Mouse (Mus musculus): Measurements from ENCODE around the gene Adap1. TPM values are rescaled to one million over a fixed set of nuclear protein-coding genes. Genes with fewer than 3 reads are reported as not detected.

The Adap1 gene
- polyA plus RNA-seq (2017; shearing (Covaris generic)) = 1.8 TPM

DNA sequence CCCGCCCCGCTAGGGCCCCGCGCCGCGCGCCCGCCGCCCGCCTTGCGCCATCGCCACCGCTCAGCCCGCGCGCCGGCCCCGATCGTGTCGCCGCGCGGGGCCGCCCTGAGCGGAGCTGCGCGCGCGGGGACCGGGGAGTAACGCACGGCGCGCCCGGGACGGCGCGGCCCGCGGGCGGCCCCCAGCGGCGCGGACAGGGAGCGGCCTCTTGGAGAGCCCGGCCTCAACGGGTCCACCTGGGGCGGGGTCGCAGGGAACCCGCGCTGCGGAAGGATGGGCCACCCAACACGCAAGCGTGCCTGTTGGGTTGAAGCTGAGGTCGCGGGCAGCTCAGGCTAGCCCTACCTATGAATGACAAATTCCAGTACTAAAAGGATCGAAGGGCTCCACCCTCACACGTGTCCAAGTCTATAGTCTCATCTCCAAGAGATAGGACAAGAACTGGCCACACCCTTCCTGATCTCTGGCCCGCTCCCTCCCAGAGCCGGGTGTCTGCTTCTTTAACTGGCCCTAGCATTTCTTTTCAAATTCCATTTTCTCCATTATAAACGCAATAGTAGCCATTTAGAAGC, at the start of gene Adap1:
Gene Adap1 (minus strand): TSS at position 228 of the 572 bp plus-strand sequence.

DNA sequence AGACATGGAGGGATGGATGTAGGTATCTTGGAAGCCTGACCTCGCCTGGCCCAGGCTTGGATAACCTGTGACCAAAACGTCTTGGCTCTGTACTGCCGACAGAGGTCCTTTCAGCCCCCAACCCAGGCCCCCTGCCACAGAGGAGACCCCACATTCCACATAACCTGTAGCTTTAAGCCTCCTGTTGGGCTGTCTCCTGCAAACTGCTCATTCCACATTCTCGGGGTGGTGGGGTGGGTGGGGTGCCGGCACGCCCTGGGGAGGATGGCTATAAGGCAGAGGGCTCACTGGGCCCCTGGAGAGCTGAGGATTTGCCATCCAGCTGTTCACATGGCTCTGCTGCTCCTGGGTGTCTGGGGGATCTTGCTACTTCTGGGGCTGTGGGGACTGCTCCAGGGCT, 26.9 kb upstream of the Adap1 start, which contains the start of gene Cyp2w1:
Gene Cyp2w1 (plus strand): TSS at position 301 of the 400 bp plus-strand sequence.

DNA sequence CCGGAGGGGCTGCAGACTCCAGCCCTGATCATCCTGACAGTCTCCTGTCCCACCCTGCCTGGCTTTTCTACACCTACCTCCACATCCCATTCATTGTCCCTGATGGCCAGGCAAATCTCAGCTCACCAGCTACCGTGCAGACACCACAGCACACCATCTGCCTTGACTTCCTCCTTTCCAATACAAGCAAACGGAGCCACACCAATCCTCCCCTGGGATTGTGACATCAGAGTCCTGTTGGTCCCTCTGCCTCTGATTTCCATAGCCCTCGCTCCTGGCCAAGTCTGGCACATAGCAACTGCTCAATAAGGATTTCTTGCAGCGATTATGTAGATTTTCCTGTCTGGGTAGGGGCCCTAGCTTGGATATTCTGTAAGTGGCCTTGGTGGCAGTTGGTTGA, 25.7 kb upstream of the Adap1 start, which contains the start of gene Cox19:
Gene Cox19 (minus strand): TSS at position 285 of the 400 bp plus-strand sequence.

DNA sequence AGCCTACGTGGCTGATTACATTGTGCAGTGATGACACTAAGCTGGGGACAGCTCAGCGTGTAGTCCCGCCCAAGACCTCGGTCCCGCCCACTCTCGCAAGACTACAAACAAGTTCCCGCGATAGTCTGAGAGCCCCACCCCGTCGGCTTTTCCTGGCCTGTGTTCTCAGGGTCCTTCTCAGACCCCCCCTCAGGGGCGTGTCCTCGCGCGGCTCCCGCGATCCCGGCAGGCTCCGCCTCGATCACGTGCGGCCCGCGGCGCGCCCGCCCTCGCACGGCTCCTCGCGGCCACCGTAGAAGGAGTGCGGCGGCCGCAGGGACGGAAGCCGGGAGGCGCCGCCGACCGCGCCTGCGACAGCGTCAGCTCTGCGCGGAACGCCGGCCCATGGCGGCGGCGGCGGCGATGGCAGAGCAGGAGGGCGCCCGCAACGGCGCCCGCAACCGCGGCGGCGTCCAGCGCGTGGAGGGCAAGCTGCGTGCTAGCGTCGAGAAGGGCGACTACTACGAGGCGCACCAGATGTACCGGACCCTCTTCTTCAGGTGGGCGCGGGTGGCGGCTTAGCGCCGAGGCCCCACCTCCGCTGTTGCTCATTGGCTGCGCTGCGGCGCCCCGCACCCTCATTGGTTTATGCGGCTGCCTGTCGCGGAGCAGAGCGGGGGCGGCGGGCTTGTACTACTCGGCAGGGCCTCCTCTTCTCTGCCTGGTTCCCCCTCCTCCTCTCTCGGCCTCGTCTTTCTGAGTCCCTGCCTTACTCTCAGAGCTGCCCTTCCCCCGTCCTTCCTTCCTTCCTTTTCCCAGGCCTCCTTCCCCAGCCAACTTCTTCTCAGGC, 73.1 kb downstream of the Adap1 start, which contains the start of gene Get4:
Gene Get4 (plus strand): TSS at position 244 of the 829 bp plus-strand sequence.

Other genes with a start within 250 kb of the Adap1 start
- gene Prkar1b, start 175.6 kb downstream of the Adap1 start, polyA plus RNA-seq (2017; shearing (Covaris generic)) = 0.90 TPM
- 24.8 TPM for gene Dnaaf5, start 175.4 kb downstream of the Adap1 start, polyA plus RNA-seq (2017; shearing (Covaris generic))
- gene Sun1, start 125.0 kb downstream of the Adap1 start, polyA plus RNA-seq (2017; shearing (Covaris generic)) = 44.9 TPM
- gene Get4, start 73.3 kb downstream of the Adap1 start, polyA plus RNA-seq (2017; shearing (Covaris generic)) = 129 TPM
- 32.0 TPM for gene Cox19, start 25.8 kb upstream of the Adap1 start, polyA plus RNA-seq (2017; shearing (Covaris generic))
- gene Cyp2w1, start 27.0 kb upstream of the Adap1 start, polyA plus RNA-seq (2017; shearing (Covaris generic)) = not detected
- 43.4 TPM for gene Gpr146, start 52.1 kb upstream of the Adap1 start, polyA plus RNA-seq (2017; shearing (Covaris generic))
- not detected for gene C130050O18Rik, start 79.7 kb upstream of the Adap1 start, polyA plus RNA-seq (2017; shearing (Covaris generic))
- not detected for gene Gper1, start 97.5 kb upstream of the Adap1 start, polyA plus RNA-seq (2017; shearing (Covaris generic))
- gene 3110082I17Rik, start 134.9 kb upstream of the Adap1 start, polyA plus RNA-seq (2017; shearing (Covaris generic)) = 4.0 TPM
- 77.2 TPM for gene Zfand2a, start 158.9 kb upstream of the Adap1 start, polyA plus RNA-seq (2017; shearing (Covaris generic))
- gene Uncx, start 217.9 kb upstream of the Adap1 start, polyA plus RNA-seq (2017; shearing (Covaris generic)) = not detected